Mouse (Mus musculus) gastrocnemius, postnatal 14 days (tissue): ENCODE results near the gene Abca7. TPM values are rescaled to one million over a fixed set of nuclear protein-coding genes. Genes with fewer than 3 reads are reported as not detected.
"Not testable (repeated sequence)": the region's sequence is repeated elsewhere in the genome, so short reads cannot be mapped to it uniquely, and the experiment has no call there.

Experiments
- DNase-seq: peaks from one replicate; pipeline ENCODE4 v3.0.0; 2021; ENCODE audit warnings: mixed read lengths
- intact Hi-C: fragments of 180-260 bp; cut with DNase I; formaldehyde crosslinking; loops from one replicate; pipeline ENCODE4 v1.15.1; 2025; ENCODE audit warnings: low total_unique reads
- total RNA-seq, 2 experiments: library from RNA; stranded (reverse); gene quantifications; 2 replicates each; pipeline ENCODE4 v1.2.3; 2021

Abca7 gene
- total RNA-seq, 2 experiments from 2014 or later = 4.2 TPM

- intact Hi-C loops = no loop called here
- peak; percentile 75 for DNase-seq
Measured at GRCm38 (mm10) chr10:80053831-80054815, 57.8 kb downstream of the Abca7 start.

GRCm38 (mm10) chr10:80054911-80055310 lies 58.6 kb downstream of the Abca7 start:
- DNase-seq = not testable (repeated sequence)
- intact Hi-C loops = loop anchor here (5.0 kb wide), 1 partner anchor 57 kb away; no protein-coding TSS in a partner anchor

GRCm38 (mm10) chr10:80055364-80055763 lies 59.1 kb downstream of the Abca7 start:
- intact Hi-C loops = loop anchor here (5.0 kb wide), 1 partner anchor 57 kb away; no protein-coding TSS in a partner anchor

GRCm38 (mm10) chr10:80055891-80056290 lies 59.6 kb downstream of the Abca7 start:
- intact Hi-C loops = loop anchor here (5.0 kb wide), 1 partner anchor 56 kb away; no protein-coding TSS in a partner anchor
- DNase-seq = no peak

More at GRCm38 (mm10) chr10:80055364-80055763, 59.1 kb downstream of the Abca7 start:
- DNase-seq = no peak

- no peak for DNase-seq
- intact Hi-C loops = loop anchor here (5.0 kb wide), 1 partner anchor 56 kb away; no protein-coding TSS in a partner anchor
Measured at GRCm38 (mm10) chr10:80056506-80056905, 60.2 kb downstream of the Abca7 start.

GRCm38 (mm10) chr10:80056976-80057682 lies 60.8 kb downstream of the Abca7 start:
- intact Hi-C loops = loop anchor here (5.0 kb wide), 1 partner anchor 55 kb away; no protein-coding TSS in a partner anchor
- DNase-seq = no peak

- intact Hi-C loops = loop anchor here (5.0 kb wide), 1 partner anchor 54 kb away; no protein-coding TSS in a partner anchor
- no peak for DNase-seq
Measured at GRCm38 (mm10) chr10:80057683-80058326, 61.5 kb downstream of the Abca7 start.

GRCm38 (mm10) chr10:80063104-80063503 lies 66.8 kb downstream of the Abca7 start:
- intact Hi-C loops = loop anchor here (5.0 kb wide), 1 partner anchor 34 kb away; no protein-coding TSS in a partner anchor
- DNase-seq = no peak

- intact Hi-C loops = loop anchor here (5.0 kb wide), 1 partner anchor 33 kb away; no protein-coding TSS in a partner anchor
- no peak for DNase-seq
Measured at GRCm38 (mm10) chr10:80063877-80064650, 67.8 kb downstream of the Abca7 start.

Other genes starting within 250 kb of the Abca7 start
- gene Polrmt, start 249.9 kb upstream of the Abca7 start, total RNA-seq = 10 to 100 TPM; 21.5 to 21.6 TPM
- gene Fgf22, start 241.4 kb upstream of the Abca7 start, total RNA-seq = not detected
- 10 to 100 TPM; 25.9 to 30.6 TPM for gene Rnf126, start 229.5 kb upstream of the Abca7 start, total RNA-seq
- gene Fstl3, start 219.2 kb upstream of the Abca7 start, total RNA-seq = 1 to 10 TPM; 1.3 to 2.2 TPM
- gene Prss57, start 205.5 kb upstream of the Abca7 start, total RNA-seq = not detected
- 10 to 100 TPM; 25.7 to 33.5 TPM for gene Palm, start 202.9 kb upstream of the Abca7 start, total RNA-seq
- under 1 TPM in 1 of 2 experiments, not detected in 1; 0.35 TPM for gene Misp, start 175.5 kb upstream of the Abca7 start, total RNA-seq
- gene Ptbp1, start 142.1 kb upstream of the Abca7 start, total RNA-seq = 10 to 100 TPM; 40.3 to 48.1 TPM
- gene Prtn3, start 122.0 kb upstream of the Abca7 start, total RNA-seq = not detected
- under 1 TPM; 0.09 to 0.29 TPM for gene Plppr3, start 121.9 kb upstream of the Abca7 start, total RNA-seq
- gene Elane, start 110.2 kb upstream of the Abca7 start, total RNA-seq = not detected
- gene Cfd, start 105.6 kb upstream of the Abca7 start, total RNA-seq = 10 to 100 TPM in 1 of 2 experiments, 1 to 10 TPM in 1; 3.6 to 16.6 TPM
- gene Med16, start 87.6 kb upstream of the Abca7 start, total RNA-seq = 10 to 100 TPM; 37.7 to 38.1 TPM
- gene Gm26602, start 85.6 kb upstream of the Abca7 start, total RNA-seq = not detected
- gene Kiss1r, start 79.5 kb upstream of the Abca7 start, total RNA-seq = under 1 TPM; 0.27 to 0.44 TPM
- gene R3hdm4, start 75.3 kb upstream of the Abca7 start, total RNA-seq = 100 to 1,000 TPM in 1 of 2 experiments, 10 to 100 TPM in 1; 98.8 to 106 TPM
- 1 to 10 TPM; 2.4 to 2.7 TPM for gene Arid3a, start 69.5 kb upstream of the Abca7 start, total RNA-seq
- gene Wdr18, start 36.3 kb upstream of the Abca7 start, total RNA-seq = 10 to 100 TPM; 18.7 to 23.0 TPM
- gene Grin3b, start 25.8 kb upstream of the Abca7 start, total RNA-seq = under 1 TPM; 0.11 to 0.25 TPM
- gene Tmem259, start 12.2 kb upstream of the Abca7 start, total RNA-seq = 10 to 100 TPM; 76.2 to 84.5 TPM
- gene Cnn2, start 7.9 kb upstream of the Abca7 start, total RNA-seq = 10 to 100 TPM; 19.2 to 24.8 TPM
- gene Arhgap45, start 20.2 kb downstream of the Abca7 start, total RNA-seq = 1 to 10 TPM; 1.7 to 1.9 TPM
- gene Polr2e, start 43.3 kb downstream of the Abca7 start, total RNA-seq = 10 to 100 TPM; 45.3 to 55.6 TPM
- 100 to 1,000 TPM; 389 TPM for gene Gpx4, start 50.7 kb downstream of the Abca7 start, total RNA-seq
- 1 to 10 TPM; 6.2 to 6.3 TPM for gene Sbno2, start 109.1 kb downstream of the Abca7 start, total RNA-seq
- 10 to 100 TPM; 87.6 to 98.0 TPM for gene Stk11, start 119.3 kb downstream of the Abca7 start, total RNA-seq
- gene Atp5d, start 142.1 kb downstream of the Abca7 start, total RNA-seq = 100 to 1,000 TPM; 657 to 736 TPM
- 1 to 10 TPM; 1.6 TPM for gene Cbarp, start 144.3 kb downstream of the Abca7 start, total RNA-seq
- gene Midn, start 151.8 kb downstream of the Abca7 start, total RNA-seq = 10 to 100 TPM; 40.3 to 43.6 TPM
- gene Cirbp, start 169.5 kb downstream of the Abca7 start, total RNA-seq = 10 to 100 TPM; 41.4 to 41.5 TPM
- gene 1600002K03Rik, start 176.4 kb downstream of the Abca7 start, total RNA-seq = 1 to 10 TPM; 3.3 to 4.2 TPM
- under 1 TPM; 0.58 to 0.98 TPM for gene Efna2, start 183.0 kb downstream of the Abca7 start, total RNA-seq
- 10 to 100 TPM; 15.2 to 19.4 TPM for gene Mum1, start 229.9 kb downstream of the Abca7 start, total RNA-seq